ENCODE assay signal across 8 mouse cellular contexts in the genomic region with DNA sequence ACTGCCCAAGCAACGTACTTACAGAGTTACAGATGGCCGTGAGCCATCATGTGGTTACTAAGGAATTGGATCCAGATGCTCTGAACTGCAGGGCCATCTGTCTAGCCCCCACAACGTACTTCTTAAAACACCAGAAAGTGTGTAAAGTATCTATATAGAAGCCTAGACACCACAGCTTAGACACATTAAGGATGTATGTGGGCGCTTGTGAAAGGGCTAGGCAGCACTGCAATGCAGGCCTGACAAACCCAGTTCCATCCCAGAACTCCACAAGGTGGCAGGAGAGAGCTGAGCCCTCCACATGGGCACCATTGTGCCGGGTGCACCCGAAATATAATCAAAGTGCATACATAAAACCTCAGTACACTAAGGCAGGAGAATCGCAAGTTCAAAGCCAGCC. TPM values are rescaled to one million over a fixed set of nuclear protein-coding genes. Genes with fewer than 3 reads are reported as not detected.
DNase-seq lines count a peak whose midpoint lies in the region; ATAC-seq and TF ChIP-seq lines count a peak whose summit lies in the region.

No protein-coding gene starts in this region.

- H3K4me2 ChIP-seq in limb, embryonic 15.5 days: no peak overlapping the region
- no peak overlapping the region for H3K4me2 ChIP-seq in neural tube, embryonic 11.5 days (ENCODE audit: low read depth)

- no peaks in the 10 kb centered on the region; the same call in 1 of the 2 replicates for H3K36me3 ChIP-seq in ES-E14 (ENCODE audit: control insufficient read depth, insufficient read depth, low read length, poor library complexity, severe bottlenecking)
- peaks cover 21% of the 10 kb centered on the region for H3K36me3 ChIP-seq in limb, embryonic 15.5 days
- no peaks in the 10 kb centered on the region for H3K36me3 ChIP-seq in neural tube, embryonic 11.5 days (ENCODE audit: control insufficient read depth, insufficient read depth, low read length)

- H3K4me1 ChIP-seq in ES-E14 (ENCODE audit: control insufficient read depth in 2 of 2, insufficient read depth in 2 of 2, low read length in 2 of 2, poor library complexity in 1 of 2): no peaks in the 10 kb centered on the region
- H3K4me1 ChIP-seq in limb, embryonic 15.5 days: peaks cover 7% of the 10 kb centered on the region; the same call in 1 of the 2 replicates
- no peaks in the 10 kb centered on the region for H3K4me1 ChIP-seq in neural tube, embryonic 11.5 days (ENCODE audit: control insufficient read depth, insufficient read depth, low read length)

- ATAC-seq in limb, embryonic 15.5 days (ENCODE audit: insufficient number of reproducible peaks, low FRiP score, low TSS enrichment, low read depth): peak; percentile 74
- ATAC-seq in neural tube, embryonic 11.5 days (ENCODE audit: insufficient read depth, low FRiP score, low TSS enrichment): no peak

- DNase-seq in 3T3-L1 (ENCODE audit: low read depth, low spot score): peak; percentile 78
- peak; percentile 33 for DNase-seq in ES-E14 (ENCODE audit: low read depth, low spot score)
- DNase-seq in cerebellum, adult 9-11 months: peak; percentile 27
- DNase-seq in frontal cortex, postnatal 14 days (ENCODE audit: low spot score in 2 of 2): peak; percentile 73 to 74
- DNase-seq in kidney, postnatal 10 days: peak; percentile 73
- peak; percentile 61 for DNase-seq in neural tube, embryonic 11.5 days (ENCODE audit: low spot score)
- peak; percentile 71 for DNase-seq in thymus, postnatal 4 days

- no peak overlapping the region for H3K27ac ChIP-seq in ES-E14 (ENCODE audit: insufficient read depth, low read depth, low read length, poor library complexity, severe bottlenecking)
- no peak overlapping the region for H3K27ac ChIP-seq in limb, embryonic 15.5 days
- no peak overlapping the region for H3K27ac ChIP-seq in neural tube, embryonic 11.5 days (ENCODE audit: low read depth, low read length)

- no peak overlapping the region for H3K4me3 ChIP-seq in ES-E14 (ENCODE audit: insufficient read depth in 1 of 2, low read depth in 1 of 2, low read length in 2 of 2, poor library complexity in 1 of 2, severe bottlenecking in 1 of 2)
- H3K4me3 ChIP-seq in limb, embryonic 15.5 days: no peak overlapping the region
- H3K4me3 ChIP-seq in neural tube, embryonic 11.5 days (ENCODE audit: low read depth, low read length): no peak overlapping the region

- H3K9me3 ChIP-seq in ES-E14 (ENCODE audit: control insufficient read depth, insufficient read depth, low read depth, low read length): no peaks in the 10 kb centered on the region
- H3K9me3 ChIP-seq in limb, embryonic 15.5 days: no peaks in the 10 kb centered on the region
- H3K9me3 ChIP-seq in neural tube, embryonic 11.5 days (ENCODE audit: control insufficient read depth, low read length): no peaks in the 10 kb centered on the region

- H3K27me3 ChIP-seq in limb, embryonic 15.5 days: no peaks in the 10 kb centered on the region
- H3K27me3 ChIP-seq in neural tube, embryonic 11.5 days (ENCODE audit: control insufficient read depth, insufficient read depth, low read length): no peaks in the 10 kb centered on the region

- whole genome bisulfite sequencing in limb, embryonic 15.5 days: 21% methylated on average over 7 of the region's 7 CpGs
- 49% methylated on average over 7 of the region's 7 CpGs for WGBS in neural tube, embryonic 11.5 days

- no peak overlapping the region for H3K9ac ChIP-seq in ES-E14 (ENCODE audit: insufficient read depth, low read depth, low read length, poor library complexity, severe bottlenecking)
- no peak overlapping the region for H3K9ac ChIP-seq in limb, embryonic 15.5 days
- H3K9ac ChIP-seq in neural tube, embryonic 11.5 days (ENCODE audit: low read length): no peak overlapping the region

- in situ Hi-C loops in ES-E14 (cut with MboI; ENCODE audit: low sequenced_read_pairs in 2 of 2, unreplicated experiment in 2 of 2): no loop called here

TF ChIP-seq in ES-E14, 5 proteins besides CTCF, POLR2A, EP300 and RAD21:
- TF ChIP-seq CHD2 (IDR thresholded peaks at IDR 0.05; ENCODE audit: low read depth, low read length): no peak
- peak; percentile 69; the same call in 1 of the 2 replicates for TF ChIP-seq ZC3H11A (IDR thresholded peaks at IDR 0.05; ENCODE audit: borderline replicate concordance, low read depth, low read length)
- TF ChIP-seq HCFC1 (IDR thresholded peaks at IDR 0.05; ENCODE audit: borderline replicate concordance, insufficient read depth, low read length): no peak

RNA-seq across cellular contexts. Expression of a gene that starts 37.2 kb away (rescaled TPM):
- 17.1 and 21.6 TPM in 2 replicates for total RNA-seq in ES-E14 (2012; rRNA removed)
- polyA plus RNA-seq in limb, embryonic 15.5 days (2015; fragmentation: Nextera tagmentation; extraction: Ambion mirVana): 52.8 and 60.9 TPM in 2 replicates
- 59.4 and 61.7 TPM in 2 replicates for polyA plus RNA-seq in neural tube, embryonic 11.5 days (2014; fragmentation: Nextera tagmentation; extraction: Ambion mirVana)

RNA-seq across cellular contexts. Expression of a gene that starts 54.6 kb away (rescaled TPM):
- 28.4 and 57.8 TPM in 2 replicates for total RNA-seq in ES-E14 (2012; rRNA removed)
- polyA plus RNA-seq in limb, embryonic 15.5 days (2015; fragmentation: Nextera tagmentation; extraction: Ambion mirVana): 44.4 and 46.1 TPM in 2 replicates
- polyA plus RNA-seq in neural tube, embryonic 11.5 days (2014; fragmentation: Nextera tagmentation; extraction: Ambion mirVana): 8.2 and 9.0 TPM in 2 replicates

Comparison
In these comparisons a context has a peak if more than half of its experiments do, and no peak if none do; other contexts are left out.
1. DNase-seq: peak in every context shown above with its lines; median percentile 78 in 3T3-L1; 74 in frontal cortex, postnatal 14 days; 73 in kidney, postnatal 10 days; 71 in thymus, postnatal 4 days; 61 in neural tube, embryonic 11.5 days; 33 in ES-E14; 27 in cerebellum, adult 9-11 months.